Mouse (Mus musculus): ENCODE measurements around the gene Trim38. TPM values are rescaled to one million over a fixed set of nuclear protein-coding genes. Genes with fewer than 3 reads are reported as not detected.
A peak's percentile ranks its signal among the peaks of the same experiment; 100 is the strongest.
"Not testable (repeated sequence)": the region's sequence is repeated elsewhere in the genome, so short reads cannot be mapped to it uniquely, and the experiment has no call there.

Trim38 gene
- not detected in 2 replicates for polyA plus RNA-seq (2012; rRNA removed)

- DNase-seq; H3K27me3 ChIP-seq (ENCODE audit: control insufficient read depth, insufficient read depth, low read length); H3K4me1 ChIP-seq (replicated peaks; ENCODE audit: control insufficient read depth, insufficient read depth, low read length); H3K4me3 ChIP-seq (ENCODE audit: control insufficient read depth, insufficient read depth, low read length); H3K36me3 ChIP-seq (ENCODE audit: control insufficient read depth, insufficient read depth, low read length); H3K27ac ChIP-seq (ENCODE audit: control insufficient read depth, insufficient read depth, low read length): not testable (repeated sequence)
- 94% methylated on average over 2 of the region's 2 CpGs for WGBS
Measured at GRCm38 (mm10) chr13:23769613-23770012, at the start of gene Trim38. Gene Trim38, plus strand, starts transcription at chr13:23769913.

GRCm38 (mm10) chr13:23724239-23724638 is 45.5 kb upstream of the Trim38 start:
- DNase-seq, result no peak
- no peaks in the 10 kb centered on the region for H3K27me3 ChIP-seq (ENCODE audit: control insufficient read depth, insufficient read depth, low read length)
- peaks cover 10% of the 10 kb centered on the region for H3K4me1 ChIP-seq (replicated peaks; ENCODE audit: control insufficient read depth, insufficient read depth, low read length)
- over 99% methylated on average over 4 of the region's 4 CpGs for WGBS
- no peak for TF ChIP-seq POLR2A (IDR thresholded peaks at IDR 0.05; ENCODE audit: control insufficient read depth, extremely low read depth, insufficient read depth, low read length, poor library complexity)
- no peak overlapping the region for H3K27ac ChIP-seq (ENCODE audit: control insufficient read depth, insufficient read depth, low read length)
- H3K36me3 ChIP-seq (ENCODE audit: control insufficient read depth, insufficient read depth, low read length), result no peaks in the 10 kb centered on the region
- no peak overlapping the region for H3K4me3 ChIP-seq (ENCODE audit: control insufficient read depth, insufficient read depth, low read length)

- no peak overlapping the region for H3K27ac ChIP-seq (ENCODE audit: control insufficient read depth, insufficient read depth, low read length)
- WGBS, result 86% methylated on average over 1 of the region's 1 CpGs
- no peak for TF ChIP-seq CTCF (IDR thresholded peaks at IDR 0.05; ENCODE audit: borderline replicate concordance, control insufficient read depth, extremely low read depth, insufficient read depth, low read length, poor library complexity)
- no peak for TF ChIP-seq POLR2A (IDR thresholded peaks at IDR 0.05; ENCODE audit: control insufficient read depth, extremely low read depth, insufficient read depth, low read length, poor library complexity)
- H3K4me3 ChIP-seq (ENCODE audit: control insufficient read depth, insufficient read depth, low read length), result no peak overlapping the region
- no peaks in the 10 kb centered on the region for H3K36me3 ChIP-seq (ENCODE audit: control insufficient read depth, insufficient read depth, low read length)
- H3K27me3 ChIP-seq (ENCODE audit: control insufficient read depth, insufficient read depth, low read length), result no peaks in the 10 kb centered on the region
- peaks cover 18% of the 10 kb centered on the region for H3K4me1 ChIP-seq (replicated peaks; ENCODE audit: control insufficient read depth, insufficient read depth, low read length)
- DNase-seq, result no peak
Measured at GRCm38 (mm10) chr13:23725213-23725612, 44.5 kb upstream of the Trim38 start.

GRCm38 (mm10) chr13:23728472-23729191 is 41.1 kb upstream of the Trim38 start:
- H3K27me3 ChIP-seq (ENCODE audit: control insufficient read depth, insufficient read depth, low read length), result no peaks in the 10 kb centered on the region
- H3K4me1 ChIP-seq (replicated peaks; ENCODE audit: control insufficient read depth, insufficient read depth, low read length), result peaks cover 18% of the 10 kb centered on the region
- H3K4me3 ChIP-seq (ENCODE audit: control insufficient read depth, insufficient read depth, low read length), result no peak overlapping the region
- 81% methylated on average over 18 of the region's 18 CpGs for WGBS
- H3K27ac ChIP-seq (ENCODE audit: control insufficient read depth, insufficient read depth, low read length), result peak overlapping the region; percentile 4; the same call in 1 of the 2 replicates
- H3K36me3 ChIP-seq (ENCODE audit: control insufficient read depth, insufficient read depth, low read length), result no peaks in the 10 kb centered on the region
- no peak for DNase-seq
- TF ChIP-seq POLR2A (IDR thresholded peaks at IDR 0.05; ENCODE audit: control insufficient read depth, extremely low read depth, insufficient read depth, low read length, poor library complexity) (no peak), CTCF (IDR thresholded peaks at IDR 0.05; ENCODE audit: borderline replicate concordance, control insufficient read depth, extremely low read depth, insufficient read depth, low read length, poor library complexity) (no peak)

GRCm38 (mm10) chr13:23729192-23729525 is 40.6 kb upstream of the Trim38 start:
- peak overlapping the region; percentile 53 for H3K27ac ChIP-seq (ENCODE audit: control insufficient read depth, insufficient read depth, low read length)
- H3K4me1 ChIP-seq (replicated peaks; ENCODE audit: control insufficient read depth, insufficient read depth, low read length), result peaks cover 18% of the 10 kb centered on the region
- H3K36me3 ChIP-seq (ENCODE audit: control insufficient read depth, insufficient read depth, low read length), result no peaks in the 10 kb centered on the region
- H3K27me3 ChIP-seq (ENCODE audit: control insufficient read depth, insufficient read depth, low read length), result no peaks in the 10 kb centered on the region
- 18% methylated on average over 9 of the region's 9 CpGs for WGBS
- TF ChIP-seq CTCF (IDR thresholded peaks at IDR 0.05; ENCODE audit: borderline replicate concordance, control insufficient read depth, extremely low read depth, insufficient read depth, low read length, poor library complexity) (no peak), POLR2A (IDR thresholded peaks at IDR 0.05; ENCODE audit: control insufficient read depth, extremely low read depth, insufficient read depth, low read length, poor library complexity) (no peak)
- DNase-seq, result no peak
- H3K4me3 ChIP-seq (ENCODE audit: control insufficient read depth, insufficient read depth, low read length), result no peak overlapping the region

- TF ChIP-seq CTCF (IDR thresholded peaks at IDR 0.05; ENCODE audit: borderline replicate concordance, control insufficient read depth, extremely low read depth, insufficient read depth, low read length, poor library complexity), result no peak
- no peak for TF ChIP-seq POLR2A (IDR thresholded peaks at IDR 0.05; ENCODE audit: control insufficient read depth, extremely low read depth, insufficient read depth, low read length, poor library complexity)
- no peak overlapping the region for H3K4me3 ChIP-seq (ENCODE audit: control insufficient read depth, insufficient read depth, low read length)
- H3K36me3 ChIP-seq (ENCODE audit: control insufficient read depth, insufficient read depth, low read length), result no peaks in the 10 kb centered on the region
- peak overlapping the region; percentile 53; the same call in 1 of the 2 replicates for H3K27ac ChIP-seq (ENCODE audit: control insufficient read depth, insufficient read depth, low read length)
- peaks cover 18% of the 10 kb centered on the region for H3K4me1 ChIP-seq (replicated peaks; ENCODE audit: control insufficient read depth, insufficient read depth, low read length)
- H3K27me3 ChIP-seq (ENCODE audit: control insufficient read depth, insufficient read depth, low read length), result no peaks in the 10 kb centered on the region
- DNase-seq, result no peak
- WGBS, result 96% methylated on average over 5 of the region's 5 CpGs
Measured at GRCm38 (mm10) chr13:23729706-23730105, 40.0 kb upstream of the Trim38 start.

GRCm38 (mm10) chr13:23730479-23730878 is 39.2 kb upstream of the Trim38 start:
- TF ChIP-seq POLR2A (IDR thresholded peaks at IDR 0.05; ENCODE audit: control insufficient read depth, extremely low read depth, insufficient read depth, low read length, poor library complexity), result no peak
- TF ChIP-seq CTCF (IDR thresholded peaks at IDR 0.05; ENCODE audit: borderline replicate concordance, control insufficient read depth, extremely low read depth, insufficient read depth, low read length, poor library complexity), result no peak
- H3K4me1 ChIP-seq (replicated peaks; ENCODE audit: control insufficient read depth, insufficient read depth, low read length), result peaks cover 18% of the 10 kb centered on the region
- H3K27me3 ChIP-seq (ENCODE audit: control insufficient read depth, insufficient read depth, low read length), result no peaks in the 10 kb centered on the region
- WGBS, result 90% methylated on average over 8 of the region's 8 CpGs
- H3K36me3 ChIP-seq (ENCODE audit: control insufficient read depth, insufficient read depth, low read length), result no peaks in the 10 kb centered on the region
- no peak overlapping the region for H3K27ac ChIP-seq (ENCODE audit: control insufficient read depth, insufficient read depth, low read length)
- no peak overlapping the region for H3K4me3 ChIP-seq (ENCODE audit: control insufficient read depth, insufficient read depth, low read length)
- DNase-seq, result no peak

Data from thymus, adult 2 months (tissue).